8 mouse cellular contexts compared by ENCODE assay signal in genomic region chr4:148114758-148115391, GRCm38 (mm10). TPM values are rescaled to one million over a fixed set of nuclear protein-coding genes. Genes with fewer than 3 reads are reported as not detected.
DNase-seq lines count a peak whose midpoint lies in the region; ATAC-seq lines count a peak whose summit lies in the region.

No protein-coding gene starts in this region.

- no peaks in the 10 kb centered on the region for H3K27me3 ChIP-seq in hindbrain, embryonic 15.5 days

- H3K4me2 ChIP-seq in hindbrain, embryonic 15.5 days, result peak overlapping the region; percentile 34

- peak; percentile 73 for DNase-seq in T-cell, adult 2 months (ENCODE audit: low spot score)
- peak; percentile 88 for DNase-seq in cerebellum, postnatal 36 days
- DNase-seq in gastrocnemius, adult 18-20 months (ENCODE audit: low spot score), result peak; percentile 87
- DNase-seq in layer of hippocampus, postnatal 25 days (ENCODE audit: extremely low spot score in 1 of 2, low spot score in 1 of 2), result peak; percentile 85 to 93
- DNase-seq in lung, postnatal 36 days, result peak; percentile 82
- peak; percentile 90 for DNase-seq in retina, embryonic 14.5 days (ENCODE audit: low spot score)
- peak; percentile 87 for DNase-seq in thymus, postnatal 25 days

- peak overlapping the region; percentile 69 for H3K27ac ChIP-seq in hindbrain, embryonic 15.5 days (replicated peaks)

- no peak overlapping the region for H3K9ac ChIP-seq in hindbrain, embryonic 15.5 days

- no peaks in the 10 kb centered on the region for H3K9me3 ChIP-seq in hindbrain, embryonic 15.5 days

- H3K4me1 ChIP-seq in hindbrain, embryonic 15.5 days (replicated peaks), result peaks cover 10% of the 10 kb centered on the region

- 5% methylated on average over 15 of the region's 15 CpGs for WGBS in hindbrain, embryonic 15.5 days

- H3K4me3 ChIP-seq in hindbrain, embryonic 15.5 days, result no peak overlapping the region

- ATAC-seq in hindbrain, embryonic 15.5 days (ENCODE audit: low FRiP score, low read depth), result peak; percentile 55

- peaks cover 19% of the 10 kb centered on the region for H3K36me3 ChIP-seq in hindbrain, embryonic 15.5 days

RNA-seq across cellular contexts. Expression of gene Mad2l2, which starts 15.3 kb away (rescaled TPM):
- 10 to 100 TPM; 13.5 to 15.7 TPM for total RNA-seq in gastrocnemius, adult 18-20 months (2021)
- polyA plus RNA-seq in hindbrain, embryonic 15.5 days (2015; fragmentation: Nextera tagmentation; extraction: Ambion mirVana), result 98.3 and 110 TPM in 2 replicates
- 10 to 100 TPM; 15.0 to 16.5 TPM for total RNA-seq in layer of hippocampus, postnatal 25 days (2021)

RNA-seq across cellular contexts. Expression of gene Draxin, which starts 15.6 kb away (rescaled TPM):
- total RNA-seq in gastrocnemius, adult 18-20 months (2021), result under 1 TPM in 1 of 2 experiments, not detected in 1; 0.09 TPM
- polyA plus RNA-seq in hindbrain, embryonic 15.5 days (2015; fragmentation: Nextera tagmentation; extraction: Ambion mirVana), result 15.4 and 16.1 TPM in 2 replicates
- 1 to 10 TPM; 2.3 TPM for total RNA-seq in layer of hippocampus, postnatal 25 days (2021)

RNA-seq across cellular contexts. Expression of gene Agtrap, which starts 27.0 kb away (rescaled TPM):
- total RNA-seq in gastrocnemius, adult 18-20 months (2021), result 10 to 100 TPM in 1 of 2 experiments, 1 to 10 TPM in 1; 9.3 to 12.8 TPM
- 6.0 and 6.8 TPM in 2 replicates for polyA plus RNA-seq in hindbrain, embryonic 15.5 days (2015; fragmentation: Nextera tagmentation; extraction: Ambion mirVana)
- 1 to 10 TPM; 6.2 to 6.9 TPM for total RNA-seq in layer of hippocampus, postnatal 25 days (2021)

RNA-seq across cellular contexts. Expression of gene Fbxo6, which starts 37.1 kb away (rescaled TPM):
- total RNA-seq in gastrocnemius, adult 18-20 months (2021), result 10 to 100 TPM; 41.9 to 45.7 TPM
- 21.7 and 21.8 TPM in 2 replicates for polyA plus RNA-seq in hindbrain, embryonic 15.5 days (2015; fragmentation: Nextera tagmentation; extraction: Ambion mirVana)
- total RNA-seq in layer of hippocampus, postnatal 25 days (2021), result 10 to 100 TPM; 27.9 to 28.7 TPM

RNA-seq across cellular contexts. Expression of gene Fbxo44, which starts 45.4 kb away (rescaled TPM):
- total RNA-seq in gastrocnemius, adult 18-20 months (2021), result 1 to 10 TPM; 7.0 to 7.8 TPM
- polyA plus RNA-seq in hindbrain, embryonic 15.5 days (2015; fragmentation: Nextera tagmentation; extraction: Ambion mirVana), result 93.3 and 96.0 TPM in 2 replicates
- 100 to 1,000 TPM; 127 TPM for total RNA-seq in layer of hippocampus, postnatal 25 days (2021)
